Mouse (Mus musculus): ENCODE measurements at regions not wholly inside any gene's neighbourhood (a gene's known extent, or its start where the extent isn't known, plus 50 kb on each side); places are given as distances from the start of the nearest gene placed in this dataset.
"Not testable (repeated sequence)": the region's sequence is repeated elsewhere in the genome, so short reads cannot be mapped to it uniquely, and the experiment has no call there.

DNA sequence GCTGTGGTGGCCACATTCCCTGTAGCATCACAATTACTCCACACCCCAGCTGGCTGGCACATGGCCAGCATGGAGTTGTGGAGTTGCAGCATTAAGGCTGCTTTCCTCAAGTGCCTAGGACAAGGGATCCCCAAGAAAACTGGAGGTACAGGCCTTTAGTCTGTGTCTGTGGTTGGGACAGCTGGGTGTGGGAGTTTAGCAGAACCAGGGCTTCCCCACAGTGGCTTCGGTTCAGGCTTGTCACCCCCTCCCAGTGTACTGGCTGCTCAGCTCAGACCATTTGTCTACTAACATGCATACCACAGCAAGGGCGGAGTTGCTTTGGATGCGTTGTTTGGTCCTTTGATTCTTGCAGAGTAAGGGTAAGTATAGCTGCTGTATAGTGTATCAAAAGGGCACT, 79.1 kb upstream of the Neurl1b start:
- DNase-seq (ENCODE audit: low read depth) = no peak

DNA sequence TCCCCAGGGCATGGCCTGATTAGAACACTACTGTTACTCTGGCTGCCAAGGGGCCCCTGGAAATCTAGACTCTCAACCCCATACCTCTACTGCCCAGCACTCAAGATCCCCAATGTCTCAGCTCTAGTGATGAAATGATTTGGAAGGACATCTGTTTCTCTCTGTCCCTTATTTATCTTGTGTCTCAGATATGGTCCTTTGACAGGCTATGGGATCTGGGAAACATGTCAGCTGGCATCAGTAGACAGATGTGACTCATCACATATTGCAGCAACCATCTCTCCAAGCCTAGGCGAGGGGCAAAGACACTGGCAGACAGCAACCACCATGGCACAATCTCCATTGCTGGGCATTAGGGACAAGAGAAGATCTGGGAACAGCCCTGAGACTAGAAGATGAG, 78.6 kb upstream of the Neurl1b start:
- DNase-seq (ENCODE audit: low read depth) = no peak

DNA sequence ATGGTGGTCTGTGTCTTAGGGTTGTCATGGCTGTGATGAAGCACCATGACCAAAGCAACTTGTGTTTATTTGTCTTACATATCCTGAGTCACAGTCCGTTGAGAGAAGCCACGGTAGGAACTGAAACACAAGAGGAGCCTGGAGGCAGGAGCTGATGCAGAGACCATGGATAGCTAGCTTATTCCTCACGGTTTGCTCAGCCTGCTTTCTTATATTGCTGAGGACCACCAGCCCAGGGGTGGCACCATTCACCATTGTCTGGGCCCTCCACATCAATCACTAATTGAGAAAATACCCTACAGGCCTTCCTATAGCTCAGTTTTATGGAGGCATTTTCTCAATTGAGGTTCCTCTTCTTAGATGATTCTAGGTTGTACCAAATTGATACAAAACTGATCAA, 77.5 kb upstream of the Neurl1b start:
- DNase-seq (ENCODE audit: low read depth) = no peak

DNA sequence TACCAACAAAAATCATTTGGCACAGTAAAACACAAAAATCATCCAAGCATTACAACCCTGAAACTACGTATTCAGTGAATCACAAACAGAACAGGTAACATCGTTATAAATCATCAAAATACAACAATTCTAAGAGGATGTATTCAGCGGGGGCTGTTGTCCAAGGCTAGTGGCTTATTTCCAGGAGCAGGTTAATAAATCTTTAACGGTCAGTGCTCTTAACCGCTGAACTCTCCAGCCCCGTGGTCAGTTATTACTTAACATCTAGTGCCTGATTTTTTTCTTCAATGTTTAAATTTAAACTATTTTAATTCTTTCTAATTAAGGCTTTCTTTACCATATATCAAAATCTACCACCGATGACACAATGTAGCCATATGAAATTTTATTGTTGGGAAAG, 69.2 kb upstream of the Neurl1b start:
- not testable (repeated sequence) for DNase-seq (ENCODE audit: low read depth)

DNA sequence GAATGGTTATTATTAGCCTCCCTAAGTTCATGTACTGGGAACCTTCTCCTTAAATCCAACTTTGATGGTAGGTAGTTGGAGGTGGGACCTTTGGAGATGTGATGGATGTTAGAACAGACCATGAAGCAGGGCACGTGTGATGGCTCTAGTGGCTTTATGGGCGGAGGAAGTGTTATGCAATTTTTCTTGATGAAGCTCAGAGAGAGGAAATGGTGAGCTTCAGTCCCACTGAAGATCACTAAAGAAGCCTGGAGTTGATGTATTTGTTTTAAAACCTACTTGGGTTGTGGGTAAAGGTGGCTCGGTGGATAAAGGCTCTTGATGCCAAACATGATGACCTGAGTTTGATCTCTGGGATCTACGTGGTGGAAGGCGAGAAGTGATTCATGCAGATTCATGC, 66.5 kb upstream of the Neurl1b start:
- DNase-seq (ENCODE audit: low read depth) = peak; percentile 62

DNA sequence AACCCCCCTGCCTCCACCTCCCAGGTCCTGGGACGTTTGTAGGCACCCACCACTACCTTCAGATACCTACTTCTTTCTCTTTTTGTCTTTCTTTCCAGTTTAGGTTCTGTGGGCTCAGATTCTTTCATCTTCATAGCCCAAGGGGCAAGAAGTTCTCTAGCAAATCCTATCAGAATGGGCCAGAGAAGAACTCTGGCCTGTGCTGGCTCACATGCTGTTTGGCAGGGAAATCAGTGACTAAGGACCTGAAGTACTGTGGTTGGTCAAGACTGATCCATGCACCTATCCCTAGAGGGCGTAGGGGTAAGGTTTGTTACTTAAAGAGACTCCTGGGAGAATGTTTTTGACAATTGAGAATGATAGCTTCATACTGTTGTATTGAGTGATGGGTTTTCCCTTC, 64.9 kb upstream of the Neurl1b start:
- no peak for DNase-seq (ENCODE audit: low read depth)

- DNase-seq (ENCODE audit: low read depth) = no peak
Observed at GRCm38 (mm10) chr17:26350216-26350615, 64.4 kb upstream of the Neurl1b start.

- DNase-seq (ENCODE audit: low read depth) = no peak
Observed at GRCm38 (mm10) chr17:26351991-26352390, 62.6 kb upstream of the Neurl1b start.

- DNase-seq (ENCODE audit: low read depth) = no peak
Observed at GRCm38 (mm10) chr17:26352712-26353111, 61.9 kb upstream of the Neurl1b start.

DNA sequence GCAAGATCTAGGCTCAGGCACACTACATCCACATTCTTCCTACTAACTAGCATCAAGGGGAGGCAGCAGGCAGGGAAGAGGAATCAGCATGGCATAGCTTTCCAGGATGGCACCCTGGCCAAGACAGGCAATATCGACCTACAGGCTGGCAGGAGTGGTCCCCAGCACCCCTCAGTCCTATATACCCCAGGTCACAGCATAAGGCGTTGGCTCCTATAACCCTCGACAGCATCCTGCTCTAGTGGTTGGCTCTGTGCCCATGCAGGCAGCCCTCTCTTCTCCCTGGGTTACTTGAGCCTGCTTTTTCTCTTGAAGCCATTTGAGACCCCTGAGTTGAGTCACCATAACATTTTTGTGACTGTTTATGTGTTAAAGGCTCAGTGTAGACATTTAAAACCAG, 60.2 kb upstream of the Neurl1b start:
- DNase-seq (ENCODE audit: low read depth) = no peak

DNA sequence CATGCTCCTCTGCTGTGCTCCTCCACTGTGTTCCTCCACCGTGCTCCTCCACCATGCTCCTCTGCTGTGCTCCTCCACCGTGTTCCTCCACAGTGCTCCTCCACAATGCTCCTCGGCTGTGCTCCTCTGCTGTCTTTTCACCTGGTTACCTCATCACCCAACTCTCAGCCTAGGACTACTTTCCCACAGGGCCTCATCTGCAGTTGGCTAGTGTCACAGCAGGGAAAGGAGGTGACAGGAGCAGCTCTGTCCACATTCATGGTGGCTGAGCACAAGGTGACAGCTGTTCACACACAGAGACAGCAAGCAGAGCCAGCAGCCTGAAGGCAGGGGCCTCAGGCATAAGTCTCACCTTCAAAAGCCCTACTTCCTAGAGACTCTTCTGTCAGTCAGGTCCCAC, 59.3 kb upstream of the Neurl1b start:
- DNase-seq (ENCODE audit: low read depth) = no peak

DNA sequence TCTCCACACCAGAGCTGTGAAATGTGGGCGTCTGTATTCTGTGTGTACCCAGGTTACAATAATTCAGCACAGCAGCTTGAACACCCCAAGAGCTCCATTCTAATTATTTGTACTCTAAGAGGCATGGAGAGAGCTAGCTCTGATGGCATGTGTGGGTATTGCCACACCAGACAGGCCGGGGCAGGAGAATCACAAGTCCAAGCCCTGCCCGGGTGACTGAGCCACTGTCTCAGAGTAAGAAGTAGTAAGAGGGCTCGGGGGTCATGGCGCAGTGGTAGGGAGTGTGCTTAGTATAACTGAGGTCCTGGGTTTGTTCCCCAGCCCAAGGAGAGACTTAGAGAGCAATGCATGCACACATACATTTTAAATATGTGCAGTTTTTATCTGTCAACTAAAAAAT, 57.7 kb upstream of the Neurl1b start:
- no peak for DNase-seq (ENCODE audit: low read depth)

GRCm38 (mm10) chr17:26357784-26358183, 56.8 kb upstream of the Neurl1b start:
- DNase-seq (ENCODE audit: low read depth) = no peak

DNA sequence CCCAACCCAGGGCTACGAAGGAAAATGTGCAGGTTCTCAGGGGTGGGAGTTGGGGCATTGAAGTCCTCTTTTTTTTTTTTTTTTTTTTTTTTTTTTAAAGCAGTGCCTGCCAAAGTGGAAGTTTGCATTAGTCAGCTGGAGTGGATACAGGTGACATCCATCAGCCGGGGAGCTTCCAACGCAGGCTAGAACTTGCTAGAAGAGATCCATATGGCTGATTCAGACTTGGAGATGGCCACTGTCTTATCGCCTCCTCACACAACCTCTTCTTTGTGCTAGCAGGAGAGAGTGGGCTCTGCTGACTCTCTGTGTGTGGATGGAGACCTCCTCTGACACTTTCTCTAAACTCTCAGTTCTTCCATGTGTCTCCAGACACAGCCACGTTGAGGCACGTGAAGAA, 53.9 kb upstream of the Neurl1b start:
- no peak for DNase-seq (ENCODE audit: low read depth)

DNA sequence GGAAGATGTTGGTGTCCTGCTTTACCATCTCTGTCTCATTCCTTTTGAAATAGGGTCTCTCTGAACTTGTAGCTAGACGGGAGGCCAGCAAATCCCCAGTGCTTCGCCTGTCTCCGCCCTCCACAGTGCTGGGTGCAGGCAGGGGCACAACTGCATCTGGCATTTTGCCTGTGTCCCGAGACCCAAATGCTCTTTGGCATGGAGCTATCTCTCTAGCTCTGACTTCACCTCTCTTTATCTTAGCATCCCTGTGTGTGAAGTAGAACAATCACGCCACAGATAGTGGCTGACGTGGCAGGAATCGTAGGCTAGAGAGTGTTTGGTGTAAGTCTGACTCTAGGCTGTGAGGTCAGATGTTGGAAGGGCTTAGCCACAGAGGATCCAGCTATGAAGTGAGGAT, 53.2 kb upstream of the Neurl1b start:
- no peak for DNase-seq (ENCODE audit: low read depth)

GRCm38 (mm10) chr17:26361992-26362391, 52.6 kb upstream of the Neurl1b start:
- DNase-seq (ENCODE audit: low read depth) = no peak

GRCm38 (mm10) chr17:26362586-26363361, 51.9 kb upstream of the Neurl1b start:
- DNase-seq (ENCODE audit: low read depth) = peak; percentile 27

DNA sequence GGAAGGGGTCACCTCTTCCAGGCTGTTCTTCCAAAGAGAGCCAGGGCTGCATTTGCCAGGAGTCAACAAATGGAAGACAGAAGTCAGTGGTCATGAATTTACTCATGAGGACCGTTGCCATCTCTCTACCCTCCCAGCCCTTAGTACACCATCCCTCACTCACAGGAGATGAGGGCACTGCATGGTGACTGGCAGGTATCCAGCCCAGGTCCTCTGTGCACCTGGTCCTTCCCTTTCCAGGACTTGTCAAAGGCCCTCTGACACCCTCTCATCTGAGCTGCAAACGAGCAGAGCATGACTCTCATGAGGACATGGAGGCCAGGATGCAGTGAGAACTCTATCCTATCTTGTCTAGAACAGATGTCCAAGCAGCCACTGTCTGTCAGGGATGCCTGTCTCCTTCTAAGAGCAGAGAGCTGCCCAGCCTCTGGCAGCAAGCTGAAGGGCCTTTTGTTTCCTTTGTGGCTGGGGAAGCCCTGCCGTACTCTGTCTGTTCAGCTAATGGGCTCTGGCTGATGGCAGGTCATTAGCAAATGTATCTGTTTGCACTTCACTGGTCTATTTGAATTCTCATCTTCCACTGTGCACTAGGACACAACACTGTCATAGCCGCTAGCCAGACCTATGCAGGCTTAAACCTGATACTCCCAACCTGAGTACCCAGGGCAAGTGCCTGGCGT, 50.6 kb upstream of the Neurl1b start:
- no peak for DNase-seq (ENCODE audit: low read depth)

Measured in 416B (cell line).